21 mouse cellular contexts compared by ENCODE assay signal in the genomic region with DNA sequence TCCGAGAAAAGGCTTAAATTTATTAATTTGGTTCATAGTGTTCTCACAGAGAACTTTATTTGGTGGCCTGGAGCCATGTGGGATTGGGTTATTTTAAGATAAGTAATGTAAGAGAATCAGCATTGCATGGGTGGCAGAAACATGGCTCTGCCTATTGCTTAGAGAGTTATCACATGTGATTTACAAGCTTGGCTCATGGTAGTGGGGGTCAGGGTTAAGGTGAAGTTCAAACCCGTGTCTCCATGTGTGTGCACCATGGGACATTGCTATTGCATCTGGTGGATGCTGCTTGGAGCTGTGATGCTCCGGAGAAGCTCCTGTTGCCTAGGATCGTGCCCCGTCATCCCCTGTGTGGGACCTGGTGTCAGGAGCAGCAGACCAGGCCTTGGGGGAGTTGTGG.
"Had no signal": no experiment of that assay in that cellular context is flagged by ENCODE, and none has a peak within 500 bp of the region (broad histone marks: within the 10 kb centered on the region; RNA-seq: fewer than 3 reads in every experiment).

No protein-coding gene starts in this region.

- ATAC-seq: forebrain, embryonic 15.5 days; forebrain, postnatal 0 days; hindbrain, postnatal 0 days; intestine, embryonic 16.5 days; liver, embryonic 12.5 days had no signal

- H3K4me3 ChIP-seq: forebrain, embryonic 15.5 days; heart, embryonic 12.5 days; hindbrain, embryonic 13.5 days; hindbrain, embryonic 15.5 days; limb, embryonic 13.5 days; limb, embryonic 15.5 days; liver, embryonic 12.5 days had no signal

- H3K27me3 ChIP-seq: forebrain, embryonic 15.5 days; heart, embryonic 12.5 days; hindbrain, embryonic 13.5 days; hindbrain, embryonic 15.5 days; limb, embryonic 13.5 days; limb, embryonic 15.5 days; liver, embryonic 12.5 days had no signal

- DNase-seq: forebrain, postnatal 0 days; gastrocnemius, postnatal 14 days; gastrocnemius, postnatal 36 days; heart, adult 18-20 months; heart, postnatal 10 days; heart, postnatal 36 days; kidney, adult 11 months; kidney, adult 2 months; kidney, postnatal 10 days; kidney, postnatal 36 days; layer of hippocampus, postnatal 36 days; left cerebral cortex, postnatal 4 days had no signal

- H3K4me1 ChIP-seq: forebrain, embryonic 15.5 days; hindbrain, embryonic 13.5 days; hindbrain, embryonic 15.5 days; liver, embryonic 12.5 days had no signal

- H3K9ac ChIP-seq: forebrain, embryonic 15.5 days; forebrain, postnatal 0 days; heart, embryonic 12.5 days; hindbrain, embryonic 13.5 days; hindbrain, embryonic 15.5 days; limb, embryonic 13.5 days; limb, embryonic 15.5 days; liver, embryonic 12.5 days had no signal

- H3K9me3 ChIP-seq: forebrain, embryonic 15.5 days; heart, embryonic 12.5 days; hindbrain, embryonic 13.5 days; hindbrain, embryonic 15.5 days; limb, embryonic 13.5 days; limb, embryonic 15.5 days; liver, embryonic 12.5 days had no signal

- H3K36me3 ChIP-seq: forebrain, embryonic 15.5 days; heart, embryonic 12.5 days; limb, embryonic 15.5 days; liver, embryonic 12.5 days had no signal

- H3K4me2 ChIP-seq: forebrain, embryonic 15.5 days; heart, embryonic 12.5 days; hindbrain, embryonic 13.5 days; hindbrain, embryonic 15.5 days; limb, embryonic 13.5 days; limb, embryonic 15.5 days; liver, embryonic 12.5 days had no signal

- H3K27ac ChIP-seq: forebrain, embryonic 15.5 days; hindbrain, embryonic 13.5 days; hindbrain, embryonic 15.5 days; hindbrain, postnatal 0 days; limb, embryonic 13.5 days; limb, embryonic 15.5 days; liver, embryonic 12.5 days had no signal
